Mouse (Mus musculus): Measurements from ENCODE around the gene Actr10. TPM values are rescaled to one million over a fixed set of nuclear protein-coding genes. Genes with fewer than 3 reads are reported as not detected.

The Actr10 gene
- polyA plus RNA-seq, 1 experiment from 2014 or later: 244 TPM

DNA sequence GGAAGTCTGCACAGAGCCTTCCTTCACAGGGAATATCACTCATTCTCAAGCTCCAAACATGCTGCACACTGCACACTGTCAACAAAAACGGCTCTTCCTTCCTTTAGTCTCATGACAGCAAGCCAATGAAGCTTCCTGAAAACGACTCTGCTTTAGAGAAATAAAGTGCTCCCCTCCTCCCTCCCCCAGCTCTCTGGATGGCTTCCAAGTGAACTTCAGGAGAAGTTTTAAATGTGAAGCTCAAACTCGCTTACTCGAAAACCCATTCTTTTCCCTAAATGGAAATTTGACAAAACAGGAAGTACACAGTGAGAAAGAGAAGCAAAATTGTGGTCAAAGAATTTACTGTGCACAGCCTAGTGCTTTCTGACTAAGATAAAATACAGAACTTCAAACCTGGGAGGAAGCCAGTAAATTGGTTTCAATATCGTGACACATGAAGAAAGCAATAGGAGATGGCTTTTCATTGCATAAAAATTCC lies 61.8 kb downstream of the Actr10 start:
- WGBS: 47% methylated on average over 5 of the region's 5 CpGs
- no peak overlapping the region for H3K4me3 ChIP-seq
- H3K9ac ChIP-seq: no peak overlapping the region
- H3K4me1 ChIP-seq: 0 out of 2 replicates have a peak, but pooled peaks cover 6% of the 10 kb centered on the region
- H3K36me3 ChIP-seq: peaks cover 42% of the 10 kb centered on the region
- H3K9me3 ChIP-seq: no peaks in the 10 kb centered on the region
- peak overlapping the region; percentile 30 for H3K27ac ChIP-seq
- no peaks in the 10 kb centered on the region for H3K27me3 ChIP-seq
- ATAC-seq (ENCODE audit: insufficient number of reproducible peaks, insufficient read depth, low FRiP score, low TSS enrichment, low read depth): no peak
- H3K4me2 ChIP-seq: no peak overlapping the region

DNA sequence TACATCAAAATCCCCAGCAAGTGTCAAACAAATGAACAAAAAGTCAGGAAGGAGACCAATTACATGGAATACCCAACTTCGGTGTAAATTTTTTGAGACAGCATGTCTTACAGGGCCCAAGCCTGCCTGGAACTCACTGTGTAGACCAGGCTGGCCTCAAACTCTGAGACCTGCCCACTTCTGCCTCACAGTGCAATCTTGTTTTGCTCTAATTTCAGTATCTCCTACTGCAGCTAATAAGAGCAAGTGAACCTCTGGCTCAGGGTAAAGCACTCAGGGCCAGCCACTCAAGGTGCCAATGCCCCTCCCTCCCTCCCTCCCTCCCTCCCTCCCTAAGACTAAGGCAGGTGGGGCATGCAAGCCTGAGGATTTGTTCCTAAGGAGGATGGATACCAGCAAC lies 62.7 kb downstream of the Actr10 start:
- no peaks in the 10 kb centered on the region for H3K27me3 ChIP-seq
- WGBS: 69% methylated on average over 1 of the region's 1 CpGs
- H3K4me1 ChIP-seq: 0 out of 2 replicates have a peak, but pooled peaks cover 6% of the 10 kb centered on the region
- no peak overlapping the region for H3K4me3 ChIP-seq
- no peak for ATAC-seq (ENCODE audit: insufficient number of reproducible peaks, insufficient read depth, low FRiP score, low TSS enrichment, low read depth)
- H3K9me3 ChIP-seq: no peaks in the 10 kb centered on the region
- no peak overlapping the region for H3K27ac ChIP-seq
- no peak overlapping the region for H3K9ac ChIP-seq
- H3K4me2 ChIP-seq: no peak overlapping the region
- H3K36me3 ChIP-seq: peaks cover 44% of the 10 kb centered on the region

DNA sequence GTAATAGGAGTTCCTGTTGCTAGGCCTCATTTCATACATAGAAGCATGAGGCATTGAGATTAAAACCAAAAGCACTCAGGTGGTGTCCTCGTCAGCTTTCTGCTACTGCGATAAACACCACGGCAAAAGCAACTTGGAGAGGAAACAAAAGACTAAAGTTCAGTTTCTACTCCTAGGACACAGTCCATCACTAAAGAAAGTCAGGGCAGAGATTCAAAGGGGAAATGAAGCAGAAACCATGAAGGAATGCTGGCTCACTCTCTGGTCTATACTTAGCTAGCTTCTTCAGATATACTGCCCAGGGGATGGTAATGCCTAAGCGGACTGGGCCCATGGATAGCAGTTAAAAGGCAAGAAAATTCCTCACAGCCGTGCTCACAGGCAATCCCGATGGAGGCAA lies 63.8 kb downstream of the Actr10 start:
- Histone ChIP-seq H3K4me1 (0 out of 2 replicates have a peak, but pooled peaks cover 6% of the 10 kb centered on the region), H3K4me3 (no peak overlapping the region), H3K9me3 (no peaks in the 10 kb centered on the region), H3K27me3 (no peaks in the 10 kb centered on the region), H3K27ac (peak overlapping the region; percentile 5; the same call in 1 of the 2 replicates), H3K9ac (no peak overlapping the region), H3K36me3 (peaks cover 44% of the 10 kb centered on the region), H3K4me2 (no peak overlapping the region)
- no peak for ATAC-seq (ENCODE audit: insufficient number of reproducible peaks, insufficient read depth, low FRiP score, low TSS enrichment, low read depth)
- 75% methylated on average over 6 of the region's 6 CpGs for WGBS

DNA sequence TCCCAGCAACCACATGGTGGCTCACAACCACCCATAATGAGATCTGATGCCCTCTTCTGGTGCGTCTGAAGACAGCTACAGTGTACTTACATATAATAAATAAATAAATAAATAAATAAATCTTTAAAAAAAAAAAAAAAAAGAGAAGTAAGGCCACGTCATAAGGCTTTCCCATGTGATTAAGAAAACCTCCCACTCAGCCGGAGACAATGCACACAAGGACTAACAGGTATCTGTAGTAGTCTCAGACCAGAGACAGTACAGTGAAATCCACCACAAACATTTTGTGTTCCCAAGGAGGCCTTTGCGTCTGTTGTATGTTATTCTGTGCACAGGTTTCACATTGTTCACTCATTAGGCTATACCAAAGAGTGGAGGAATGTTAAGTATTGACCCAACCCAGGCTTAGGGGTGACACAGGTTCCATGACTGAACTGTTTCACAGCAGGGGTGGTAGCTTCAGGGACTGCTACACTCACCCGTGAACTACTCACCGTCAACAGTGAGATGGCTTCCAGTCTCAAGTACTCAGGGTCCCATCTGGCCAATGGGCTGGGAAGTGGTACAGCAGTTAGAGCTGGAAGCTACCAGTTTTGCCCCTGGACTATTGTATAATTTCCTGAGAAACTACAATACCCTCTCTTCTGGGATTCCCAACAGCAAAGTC lies 66.2 kb downstream of the Actr10 start:
- H3K27me3 ChIP-seq: no peaks in the 10 kb centered on the region
- WGBS: 90% methylated on average over 5 of the region's 6 CpGs
- ATAC-seq (ENCODE audit: insufficient number of reproducible peaks, insufficient read depth, low FRiP score, low TSS enrichment, low read depth): no peak
- no peak overlapping the region for H3K4me3 ChIP-seq
- no peak overlapping the region for H3K9ac ChIP-seq
- 0 out of 2 replicates have a peak, but pooled peaks cover 6% of the 10 kb centered on the region for H3K4me1 ChIP-seq
- H3K27ac ChIP-seq: no peak overlapping the region
- no peak overlapping the region for H3K4me2 ChIP-seq
- H3K36me3 ChIP-seq: peaks cover 50% of the 10 kb centered on the region
- H3K9me3 ChIP-seq: no peaks in the 10 kb centered on the region

DNA sequence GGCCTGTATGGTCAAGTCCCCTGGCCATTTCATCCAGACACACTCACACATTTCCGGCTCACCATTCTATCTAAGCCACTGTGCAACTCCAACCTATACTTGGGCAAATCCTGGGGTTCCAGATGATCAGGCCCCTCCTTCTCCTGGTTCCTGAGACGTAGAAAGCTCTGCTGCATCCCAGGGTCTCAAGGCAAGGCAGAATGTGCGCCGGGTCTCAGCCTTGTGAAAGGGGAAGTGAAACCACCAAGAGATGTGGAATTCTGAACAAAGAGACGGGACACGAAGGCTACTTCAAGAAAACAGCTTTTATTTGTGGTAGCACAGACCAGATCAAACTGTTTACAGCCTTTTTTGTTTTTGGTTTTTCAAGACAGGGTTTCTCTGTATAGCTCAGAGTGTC lies 68.5 kb downstream of the Actr10 start:
- no peak overlapping the region for H3K27ac ChIP-seq
- no peaks in the 10 kb centered on the region for H3K27me3 ChIP-seq
- H3K4me1 ChIP-seq: 0 out of 2 replicates have a peak, but pooled peaks cover 3% of the 10 kb centered on the region
- no peak for ATAC-seq (ENCODE audit: insufficient number of reproducible peaks, insufficient read depth, low FRiP score, low TSS enrichment, low read depth)
- H3K4me2 ChIP-seq: no peak overlapping the region
- no peak overlapping the region for H3K4me3 ChIP-seq
- peaks cover 62% of the 10 kb centered on the region for H3K36me3 ChIP-seq
- no peaks in the 10 kb centered on the region for H3K9me3 ChIP-seq
- 91% methylated on average over 6 of the region's 6 CpGs for WGBS
- H3K9ac ChIP-seq: no peak overlapping the region

DNA sequence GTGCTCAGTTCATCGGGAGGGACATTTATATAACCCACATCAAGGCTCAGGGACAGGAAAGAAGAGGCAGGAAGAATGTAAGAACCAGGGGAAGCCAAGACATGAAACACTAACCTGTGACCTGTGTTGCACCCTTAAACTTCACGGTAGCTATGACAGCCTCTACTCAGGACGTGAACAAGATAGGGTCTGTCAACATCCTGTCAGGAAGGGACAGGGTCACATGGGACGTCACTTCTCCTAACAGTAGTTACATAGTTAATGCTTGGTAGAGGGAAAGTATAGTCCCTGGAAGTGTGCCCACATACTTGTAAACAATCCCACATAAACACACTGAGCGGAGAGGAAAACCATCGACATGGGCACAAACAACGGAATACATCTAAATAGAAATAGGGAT lies 69.2 kb downstream of the Actr10 start:
- Histone ChIP-seq H3K9me3 (no peaks in the 10 kb centered on the region), H3K27ac (no peak overlapping the region), H3K4me2 (no peak overlapping the region), H3K4me1 (peaks cover 5% of the 10 kb centered on the region; the same call in 1 of the 2 replicates), H3K9ac (no peak overlapping the region), H3K4me3 (no peak overlapping the region), H3K27me3 (no peaks in the 10 kb centered on the region), H3K36me3 (peaks cover 62% of the 10 kb centered on the region)
- no peak for ATAC-seq (ENCODE audit: insufficient number of reproducible peaks, insufficient read depth, low FRiP score, low TSS enrichment, low read depth)
- WGBS: 88% methylated on average over 7 of the region's 7 CpGs

DNA sequence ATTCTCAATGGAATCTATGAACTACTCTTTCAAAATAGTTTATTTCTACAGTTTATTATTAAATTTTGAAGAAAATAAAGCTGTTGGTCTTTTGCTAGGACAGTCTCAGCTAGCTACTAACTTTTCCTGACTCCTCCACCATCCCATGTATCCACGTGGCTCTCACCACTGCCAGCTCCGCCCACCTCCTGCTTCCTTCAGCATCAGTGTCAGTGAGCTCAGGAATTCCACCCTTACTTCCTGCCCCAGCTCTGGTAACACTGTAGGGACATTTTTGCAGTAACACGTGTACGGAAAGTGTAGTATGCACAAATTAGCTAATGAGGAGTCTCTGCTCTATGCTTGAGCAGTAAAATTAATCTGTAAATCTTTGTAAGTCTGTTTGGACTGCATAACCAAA lies 72.1 kb downstream of the Actr10 start:
- Histone ChIP-seq H3K4me1 (peaks cover 24% of the 10 kb centered on the region), H3K4me2 (no peak overlapping the region), H3K9ac (no peak overlapping the region), H3K27ac (no peak overlapping the region; the same call in 1 of the 2 replicates), H3K9me3 (no peaks in the 10 kb centered on the region), H3K4me3 (no peak overlapping the region), H3K27me3 (no peaks in the 10 kb centered on the region), H3K36me3 (peaks cover 64% of the 10 kb centered on the region)
- ATAC-seq (ENCODE audit: insufficient number of reproducible peaks, insufficient read depth, low FRiP score, low TSS enrichment, low read depth): no peak
- 44% methylated on average over 4 of the region's 4 CpGs for WGBS

Other genes with a start within 250 kb of the Actr10 start
- 70.6 and 72.0 TPM in 2 replicates for gene Frmd6, start 112.3 kb upstream of the Actr10 start, polyA plus RNA-seq (2015; fragmentation: Nextera tagmentation; extraction: Ambion mirVana)
- gene Psma3, start 36.8 kb downstream of the Actr10 start, polyA plus RNA-seq (2015; fragmentation: Nextera tagmentation; extraction: Ambion mirVana): 638 and 649 TPM in 2 replicates
- 41.8 and 44.3 TPM in 2 replicates for gene Arid4a, start 78.1 kb downstream of the Actr10 start, polyA plus RNA-seq (2015; fragmentation: Nextera tagmentation; extraction: Ambion mirVana)
- gene Tomm20l, start 173.6 kb downstream of the Actr10 start, polyA plus RNA-seq (2015; fragmentation: Nextera tagmentation; extraction: Ambion mirVana): not detected in 2 replicates
- gene Timm9, start 198.8 kb downstream of the Actr10 start, polyA plus RNA-seq (2015; fragmentation: Nextera tagmentation; extraction: Ambion mirVana): 85.9 and 91.1 TPM in 2 replicates
- gene 2700049A03Rik, start 199.0 kb downstream of the Actr10 start, polyA plus RNA-seq (2015; fragmentation: Nextera tagmentation; extraction: Ambion mirVana): 15.7 and 18.6 TPM in 2 replicates

Data from embryonic facial prominence, embryonic 13.5 days (tissue).